Mouse (Mus musculus): Measurements from ENCODE around the gene Mgll. TPM values are rescaled to one million over a fixed set of nuclear protein-coding genes. Genes with fewer than 3 reads are reported as not detected.

Gene Mgll
- polyA plus RNA-seq, 1 experiment from 2014 or later: 72.1 TPM

DNA sequence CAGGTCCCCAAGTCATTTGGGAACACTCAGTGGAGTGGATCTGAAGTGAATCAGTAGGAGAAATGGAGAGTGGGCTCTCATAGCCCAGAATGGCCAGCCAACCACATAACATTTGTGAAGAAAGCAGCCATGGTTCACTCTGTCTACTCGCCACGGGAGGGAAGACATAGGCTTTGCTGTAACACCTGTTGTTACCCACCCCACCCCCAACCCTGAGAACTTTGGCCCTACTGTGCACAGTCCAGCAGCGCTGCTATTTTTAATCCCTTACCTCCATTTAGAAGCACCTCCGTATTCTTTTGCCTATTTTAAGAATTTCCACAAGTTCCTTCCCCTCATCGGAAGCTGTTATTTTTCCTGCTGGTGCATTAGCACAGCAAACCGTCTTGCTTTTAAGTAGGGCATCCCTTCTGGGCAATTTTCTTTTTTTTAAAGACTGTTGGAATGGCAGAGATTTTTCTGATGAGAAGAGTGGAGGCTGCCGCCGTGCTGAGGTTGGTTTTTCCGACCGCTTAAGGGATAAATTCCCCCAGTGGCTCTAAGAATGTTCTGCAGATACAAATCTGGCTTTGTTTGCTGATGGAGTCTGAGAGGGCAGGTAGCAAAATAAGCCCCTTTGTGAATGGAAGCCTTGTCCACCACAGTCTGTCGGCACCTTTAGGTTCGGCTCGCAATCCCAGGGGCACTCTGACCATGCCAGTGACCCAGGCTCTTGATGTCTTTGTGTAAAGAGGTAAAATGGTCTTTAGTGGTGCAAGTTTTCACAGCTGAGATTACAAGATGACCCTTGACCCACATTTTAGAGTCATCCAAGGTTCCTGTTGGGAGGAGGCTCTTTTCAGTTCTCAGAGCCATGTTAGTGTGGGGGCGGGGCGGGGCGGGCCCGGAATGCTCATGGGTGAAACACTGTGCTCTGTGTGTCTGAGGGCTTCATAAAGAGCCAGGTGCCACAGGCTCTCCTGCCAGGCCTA is 8.7 kb downstream of the Mgll start:
- Histone ChIP-seq H3K4me3 (replicated peaks) (no peak overlapping the region), H3K4me2 (no peak overlapping the region), H3K9me3 (replicated peaks) (no peaks in the 10 kb centered on the region), H3K36me3 (no peaks in the 10 kb centered on the region), H3K27ac (replicated peaks) (peak overlapping the region; percentile 45; the same call in 1 of the 2 replicates), H3K27me3 (replicated peaks) (no peaks in the 10 kb centered on the region), H3K9ac (replicated peaks) (no peak overlapping the region), H3K4me1 (peaks cover 37% of the 10 kb centered on the region)
- no peak for ATAC-seq (ENCODE audit: low FRiP score)
- WGBS: 57% methylated on average over 17 of the region's 17 CpGs

DNA sequence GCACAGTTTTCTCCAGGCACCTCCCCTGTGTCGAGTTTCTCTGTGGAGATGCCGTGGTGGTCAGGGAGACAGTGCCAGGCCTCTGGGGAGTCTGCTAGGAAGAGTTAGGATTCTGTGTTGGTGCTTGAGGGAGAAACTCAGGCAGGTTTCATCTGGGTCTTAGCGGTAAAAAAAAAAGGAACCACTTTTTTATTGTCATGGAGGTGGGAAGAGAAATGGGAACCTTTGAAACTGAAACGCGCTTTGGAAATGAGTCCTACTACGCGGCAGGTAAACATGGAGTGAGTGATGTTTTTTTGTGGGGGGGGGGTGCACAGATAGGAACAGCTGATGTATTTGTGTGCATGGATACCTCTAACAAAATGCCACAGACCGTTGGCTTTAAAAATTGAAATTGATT is 12.1 kb downstream of the Mgll start:
- Histone ChIP-seq H3K4me3 (replicated peaks) (no peak overlapping the region), H3K4me2 (no peak overlapping the region), H3K4me1 (peaks cover 44% of the 10 kb centered on the region), H3K9ac (replicated peaks) (no peak overlapping the region), H3K36me3 (no peaks in the 10 kb centered on the region), H3K27ac (replicated peaks) (no peak overlapping the region), H3K27me3 (replicated peaks) (no peaks in the 10 kb centered on the region), H3K9me3 (replicated peaks) (no peaks in the 10 kb centered on the region)
- no peak for ATAC-seq (ENCODE audit: low FRiP score)
- 83% methylated on average over 8 of the region's 8 CpGs for WGBS

DNA sequence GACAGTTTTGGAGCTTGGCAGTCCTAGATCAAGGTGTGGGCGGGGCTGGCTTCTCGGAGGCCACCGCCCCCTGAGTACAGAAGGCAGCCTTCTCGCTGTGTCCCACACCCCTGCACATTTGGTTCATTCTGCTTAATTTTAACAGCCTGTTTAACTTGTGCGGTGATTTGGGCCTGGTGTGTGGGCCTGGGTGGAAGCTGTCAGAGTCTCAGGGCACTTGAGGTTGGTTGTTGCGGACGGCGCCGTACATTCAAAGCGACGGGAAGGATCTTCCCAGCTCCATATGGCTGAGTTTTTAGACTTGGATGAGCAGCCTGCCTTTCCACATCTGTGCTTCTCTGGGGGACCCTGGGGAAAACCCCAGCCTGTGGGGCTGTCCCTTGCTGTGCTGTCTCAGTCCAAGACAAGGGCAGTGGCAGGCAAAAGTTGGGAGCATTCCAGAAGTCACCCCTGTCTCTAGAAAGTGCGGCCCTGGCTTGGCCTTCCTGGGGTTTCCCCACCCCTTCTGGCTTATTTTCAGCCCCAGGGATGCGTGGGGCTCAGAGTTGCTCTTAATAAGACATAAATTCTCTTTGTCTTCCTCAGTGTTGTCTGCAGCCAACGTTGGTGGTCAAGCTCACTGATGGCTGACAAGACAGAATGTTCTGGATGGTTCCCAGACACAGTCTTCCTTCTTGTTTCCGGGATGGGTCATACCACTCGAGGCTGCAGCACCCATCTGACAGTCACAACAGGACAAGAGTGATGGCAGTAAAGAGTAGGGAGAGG is 12.7 kb downstream of the Mgll start:
- no peak for ATAC-seq (ENCODE audit: low FRiP score)
- no peaks in the 10 kb centered on the region for H3K27me3 ChIP-seq (replicated peaks)
- no peak overlapping the region for H3K4me2 ChIP-seq
- peak overlapping the region; percentile 18; the same call in 1 of the 2 replicates for H3K27ac ChIP-seq (replicated peaks)
- no peaks in the 10 kb centered on the region for H3K9me3 ChIP-seq (replicated peaks)
- H3K9ac ChIP-seq (replicated peaks): no peak overlapping the region
- H3K4me1 ChIP-seq: peaks cover 50% of the 10 kb centered on the region
- H3K4me3 ChIP-seq (replicated peaks): no peak overlapping the region
- H3K36me3 ChIP-seq: no peaks in the 10 kb centered on the region
- WGBS: 63% methylated on average over 16 of the region's 16 CpGs

DNA sequence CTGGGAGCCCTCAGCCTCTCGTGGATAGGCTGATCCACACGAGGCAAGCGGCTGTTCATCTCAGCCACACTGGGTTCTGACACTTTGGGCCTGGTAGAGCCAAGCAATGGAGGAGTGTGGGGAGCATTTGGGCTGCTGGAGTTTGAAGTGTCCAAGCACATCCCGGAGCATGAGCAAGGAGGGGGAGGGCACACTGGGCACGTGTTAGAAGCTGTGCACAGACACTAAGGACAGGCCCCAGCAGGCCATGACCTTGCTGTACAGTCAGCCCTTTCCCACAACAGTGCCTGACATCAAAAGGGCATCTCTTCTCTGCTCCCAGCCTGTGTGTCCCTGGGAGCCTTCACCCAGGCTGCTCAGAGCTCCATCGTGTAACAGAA is 13.3 kb downstream of the Mgll start:
- no peak overlapping the region for H3K27ac ChIP-seq (replicated peaks)
- H3K9me3 ChIP-seq (replicated peaks): no peaks in the 10 kb centered on the region
- WGBS: 78% methylated on average over 6 of the region's 6 CpGs
- peaks cover 51% of the 10 kb centered on the region for H3K4me1 ChIP-seq
- no peak for ATAC-seq (ENCODE audit: low FRiP score)
- H3K4me2 ChIP-seq: no peak overlapping the region
- H3K27me3 ChIP-seq (replicated peaks): no peaks in the 10 kb centered on the region
- no peaks in the 10 kb centered on the region for H3K36me3 ChIP-seq
- no peak overlapping the region for H3K9ac ChIP-seq (replicated peaks)
- H3K4me3 ChIP-seq (replicated peaks): no peak overlapping the region

DNA sequence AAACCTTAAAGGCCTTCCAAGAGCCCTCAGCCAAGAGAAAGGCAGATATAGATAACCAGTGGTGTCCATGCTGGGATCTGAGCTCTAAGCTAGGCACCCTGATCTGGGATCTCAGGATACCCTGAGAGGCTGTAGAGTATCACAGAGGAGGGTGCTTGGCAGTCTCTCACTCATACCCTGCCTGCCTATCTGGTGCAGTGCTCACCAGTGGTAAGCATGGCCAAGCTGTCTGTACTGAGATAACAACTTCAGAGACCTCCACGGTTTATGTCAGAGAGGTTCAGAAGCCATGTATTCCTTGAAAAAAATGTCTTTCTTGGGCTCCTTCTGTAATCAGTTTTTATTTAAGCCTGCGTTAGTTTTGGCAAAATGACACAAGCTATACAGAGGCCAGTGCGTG is 16.8 kb downstream of the Mgll start:
- H3K9me3 ChIP-seq (replicated peaks): no peaks in the 10 kb centered on the region
- no peak overlapping the region for H3K4me2 ChIP-seq
- no peaks in the 10 kb centered on the region for H3K36me3 ChIP-seq
- H3K9ac ChIP-seq (replicated peaks): no peak overlapping the region
- H3K4me3 ChIP-seq (replicated peaks): no peak overlapping the region
- H3K4me1 ChIP-seq: peaks cover 56% of the 10 kb centered on the region
- ATAC-seq (ENCODE audit: low FRiP score): no peak
- H3K27ac ChIP-seq (replicated peaks): peak overlapping the region; percentile 29
- H3K27me3 ChIP-seq (replicated peaks): no peaks in the 10 kb centered on the region
- 85% methylated on average over 3 of the region's 3 CpGs for WGBS

DNA sequence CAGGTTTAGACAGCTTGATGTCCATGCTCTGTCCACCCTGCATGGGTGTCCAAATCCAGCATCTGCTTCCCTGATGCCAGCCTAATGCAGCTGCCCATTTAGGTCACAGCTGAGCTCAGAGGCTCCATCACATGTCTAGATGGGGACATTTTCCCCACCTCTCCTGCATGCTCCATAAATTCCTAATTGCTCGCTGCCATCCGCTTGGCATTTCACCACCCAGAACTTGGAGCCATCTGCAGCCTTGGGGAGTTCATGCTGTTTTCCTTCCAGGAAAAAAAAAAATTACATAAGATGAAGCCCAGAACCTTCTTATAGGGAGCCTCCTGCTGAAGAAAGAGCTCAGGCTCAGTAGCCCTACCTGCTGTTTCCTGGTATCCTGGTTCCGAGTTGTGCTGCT is 17.6 kb downstream of the Mgll start:
- H3K9ac ChIP-seq (replicated peaks): no peak overlapping the region
- peak overlapping the region; percentile 29 for H3K27ac ChIP-seq (replicated peaks)
- no peak overlapping the region for H3K4me2 ChIP-seq
- no peaks in the 10 kb centered on the region for H3K27me3 ChIP-seq (replicated peaks)
- H3K4me1 ChIP-seq: peaks cover 53% of the 10 kb centered on the region
- peak; percentile 37 for ATAC-seq (ENCODE audit: low FRiP score)
- WGBS: 34% methylated on average over 3 of the region's 3 CpGs
- H3K36me3 ChIP-seq: no peaks in the 10 kb centered on the region
- no peak overlapping the region for H3K4me3 ChIP-seq (replicated peaks)
- no peaks in the 10 kb centered on the region for H3K9me3 ChIP-seq (replicated peaks)

DNA sequence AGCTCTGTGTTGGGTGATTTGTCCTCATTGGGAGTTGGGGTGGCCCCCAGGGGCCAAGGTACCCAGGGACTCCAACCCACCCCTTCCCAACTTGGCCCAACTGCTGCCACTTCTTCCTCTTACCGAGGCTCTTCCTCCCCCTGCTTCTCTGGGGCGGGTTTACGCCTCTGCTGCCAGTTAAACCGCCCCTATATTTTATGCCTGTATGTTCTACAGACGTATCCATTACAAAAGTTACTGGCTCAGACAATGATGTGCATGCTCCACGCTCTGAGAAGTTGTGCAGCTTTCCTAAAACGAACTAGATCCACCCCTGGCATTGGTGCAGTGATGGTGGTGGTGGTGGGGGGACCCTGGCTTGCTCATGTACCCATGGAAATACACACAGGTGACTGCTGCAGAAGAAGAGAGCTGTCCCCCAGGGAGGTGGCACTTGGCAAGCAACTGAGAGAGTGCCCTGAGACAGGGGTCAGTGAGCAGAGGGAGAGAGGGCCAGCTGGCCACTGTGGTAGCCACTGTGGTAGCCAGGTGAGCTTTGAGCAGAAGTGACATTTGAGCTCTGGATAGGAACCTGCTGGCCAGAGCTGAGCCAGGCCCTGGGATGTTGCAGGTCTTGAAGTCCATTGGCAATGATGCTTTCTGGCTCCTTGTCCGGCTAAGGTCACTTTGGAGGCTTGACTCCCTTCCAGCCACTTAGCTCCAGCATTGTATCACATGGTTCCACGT is 18.2 kb downstream of the Mgll start:
- Histone ChIP-seq H3K27ac (replicated peaks) (peak overlapping the region; percentile 29), H3K36me3 (no peaks in the 10 kb centered on the region), H3K9ac (replicated peaks) (no peak overlapping the region), H3K27me3 (replicated peaks) (no peaks in the 10 kb centered on the region), H3K9me3 (replicated peaks) (no peaks in the 10 kb centered on the region), H3K4me2 (no peak overlapping the region), H3K4me1 (peaks cover 47% of the 10 kb centered on the region), H3K4me3 (replicated peaks) (no peak overlapping the region)
- ATAC-seq (ENCODE audit: low FRiP score): no peak
- WGBS: 58% methylated on average over 9 of the region's 9 CpGs

DNA sequence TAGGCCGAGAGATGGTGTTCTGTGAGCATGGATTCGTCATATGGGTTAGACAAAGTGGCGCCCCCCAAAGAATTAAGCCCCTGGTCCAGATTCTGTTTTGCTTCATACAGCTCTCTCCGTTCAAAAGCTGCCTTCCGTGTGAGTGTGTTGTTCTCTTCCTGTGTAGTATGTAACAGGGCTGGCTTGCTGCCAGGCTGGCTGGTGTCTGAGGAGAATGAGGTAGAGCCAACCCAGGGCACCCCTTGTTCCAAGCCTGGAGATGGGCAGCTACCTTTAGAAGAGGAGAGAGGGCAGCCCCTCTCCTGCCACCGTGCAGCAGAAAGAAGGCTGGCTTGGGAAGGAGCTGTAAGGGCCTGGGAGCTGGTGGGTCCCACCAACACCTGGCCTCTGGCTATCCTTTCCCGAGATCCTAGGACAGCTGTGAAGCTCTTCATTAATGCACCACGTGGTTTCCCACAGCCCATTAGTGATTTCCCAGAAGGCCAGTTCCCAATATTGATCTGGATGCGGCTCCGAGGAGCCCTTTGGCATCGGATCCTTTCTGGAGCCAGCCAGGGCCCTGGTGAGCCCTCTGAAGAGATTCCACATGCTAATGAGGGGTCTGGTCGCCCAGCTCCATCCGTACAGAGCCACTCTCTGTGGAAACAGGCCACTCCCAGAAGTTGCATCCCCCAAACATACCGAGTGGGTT is 19.5 kb downstream of the Mgll start:
- Histone ChIP-seq H3K9ac (replicated peaks) (no peak overlapping the region), H3K4me2 (no peak overlapping the region), H3K27ac (replicated peaks) (peak overlapping the region; percentile 70), H3K4me1 (peaks cover 45% of the 10 kb centered on the region), H3K4me3 (replicated peaks) (no peak overlapping the region), H3K36me3 (no peaks in the 10 kb centered on the region), H3K9me3 (replicated peaks) (no peaks in the 10 kb centered on the region), H3K27me3 (replicated peaks) (no peaks in the 10 kb centered on the region)
- peak; percentile 42 for ATAC-seq (ENCODE audit: low FRiP score)
- WGBS: 32% methylated on average over 14 of the region's 14 CpGs

DNA sequence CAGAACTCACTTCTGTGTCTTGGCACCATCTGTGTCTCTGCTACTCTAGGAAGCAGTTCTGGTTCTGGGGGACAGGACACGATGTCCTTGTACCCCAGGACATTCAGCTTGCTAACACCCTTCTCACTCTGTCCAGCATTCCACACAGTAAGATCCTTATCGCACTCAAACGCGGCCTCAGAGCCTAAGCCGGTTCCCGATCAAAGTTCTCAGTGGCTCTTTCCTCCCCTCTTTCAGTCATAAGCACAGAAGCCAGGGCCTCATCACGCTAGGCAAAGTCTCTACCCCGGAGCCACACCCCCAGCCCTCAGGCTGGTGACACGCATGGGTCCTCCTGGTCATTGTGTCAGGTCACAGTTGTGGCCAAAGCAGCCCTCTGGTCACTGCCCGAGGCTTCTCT is 20.8 kb downstream of the Mgll start:
- no peaks in the 10 kb centered on the region for H3K9me3 ChIP-seq (replicated peaks)
- no peaks in the 10 kb centered on the region for H3K27me3 ChIP-seq (replicated peaks)
- no peak overlapping the region for H3K27ac ChIP-seq (replicated peaks)
- H3K4me1 ChIP-seq: peaks cover 45% of the 10 kb centered on the region
- H3K4me3 ChIP-seq (replicated peaks): no peak overlapping the region
- WGBS: 89% methylated on average over 10 of the region's 10 CpGs
- H3K9ac ChIP-seq (replicated peaks): no peak overlapping the region
- ATAC-seq (ENCODE audit: low FRiP score): no peak
- H3K4me2 ChIP-seq: no peak overlapping the region
- H3K36me3 ChIP-seq: no peaks in the 10 kb centered on the region

DNA sequence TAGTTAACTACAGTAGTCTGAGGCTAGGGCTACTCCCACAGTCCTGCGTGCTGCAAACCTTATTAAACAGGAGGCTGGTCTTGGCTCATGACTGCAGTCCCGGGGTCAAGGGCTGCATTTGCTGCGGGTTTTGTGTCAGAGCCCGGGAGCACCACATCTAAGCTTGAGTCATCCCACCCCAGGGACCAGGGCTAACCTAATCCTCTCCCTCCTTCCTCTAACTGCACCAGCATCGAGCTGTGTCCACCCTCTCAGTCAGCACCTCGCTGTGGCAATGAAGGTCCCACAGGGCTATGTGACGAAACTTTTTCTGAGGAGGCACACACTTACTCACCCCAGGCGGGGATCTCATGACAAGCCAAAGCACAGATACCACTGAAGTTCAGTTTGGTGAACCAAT is 22.1 kb downstream of the Mgll start:
- WGBS: 88% methylated on average over 8 of the region's 8 CpGs

More for the DNA sequence above, 22.1 kb downstream of the Mgll start:
- Histone ChIP-seq H3K9ac (replicated peaks) (no peak overlapping the region), H3K4me3 (replicated peaks) (no peak overlapping the region), H3K9me3 (replicated peaks) (no peaks in the 10 kb centered on the region), H3K36me3 (no peaks in the 10 kb centered on the region), H3K4me1 (peaks cover 33% of the 10 kb centered on the region), H3K27me3 (replicated peaks) (no peaks in the 10 kb centered on the region), H3K27ac (replicated peaks) (no peak overlapping the region), H3K4me2 (no peak overlapping the region)
- no peak for ATAC-seq (ENCODE audit: low FRiP score)

All from neural tube, embryonic 15.5 days (tissue).